Comparison of ENCODE assay signal across 33 mouse cellular contexts in genomic region chr7:117099041-117099440, GRCm38 (mm10).
"Had no signal": no experiment of that assay in that cellular context is flagged by ENCODE, and none has a peak within 500 bp of the region (broad histone marks: within the 10 kb centered on the region; RNA-seq: fewer than 3 reads in every experiment).

No protein-coding gene starts in this region.

- H3K27me3 ChIP-seq: heart, embryonic 12.5 days; heart, embryonic 13.5 days; heart, embryonic 15.5 days; hindbrain, embryonic 12.5 days; hindbrain, embryonic 13.5 days; hindbrain, embryonic 15.5 days; intestine, embryonic 15.5 days; kidney, embryonic 15.5 days had no signal

- H3K36me3 ChIP-seq: heart, embryonic 12.5 days; heart, embryonic 13.5 days; heart, embryonic 15.5 days; hindbrain, embryonic 10.5 days; hindbrain, embryonic 12.5 days; hindbrain, embryonic 13.5 days; hindbrain, embryonic 15.5 days; intestine, embryonic 15.5 days; kidney, embryonic 15.5 days had no signal

- H3K4me3 ChIP-seq: heart, embryonic 12.5 days; heart, embryonic 13.5 days; heart, embryonic 15.5 days; hindbrain, embryonic 10.5 days; hindbrain, embryonic 12.5 days; hindbrain, embryonic 13.5 days; hindbrain, embryonic 15.5 days; intestine, embryonic 15.5 days; kidney, embryonic 15.5 days; layer of hippocampus, adult 2 months; left cerebral cortex, adult 2 months had no signal

- DNase-seq: heart, postnatal 10 days; heart, postnatal 14 days; heart, postnatal 36 days; heart, postnatal 4 days; kidney, adult 11 months; kidney, adult 18-20 months; kidney, adult 2 months; kidney, adult 8-10 months; kidney, adult 9 months; kidney, postnatal 10 days; kidney, postnatal 14 days; kidney, postnatal 25 days; kidney, postnatal 36 days; kidney, postnatal 4 days; layer of hippocampus, adult 9-11 months; layer of hippocampus, postnatal 36 days had no signal

- H3K4me1 ChIP-seq: heart, embryonic 12.5 days; heart, embryonic 13.5 days; heart, embryonic 15.5 days; hindbrain, embryonic 10.5 days; hindbrain, embryonic 12.5 days; hindbrain, embryonic 13.5 days; hindbrain, embryonic 15.5 days; intestine, embryonic 15.5 days had no signal

- H3K9ac ChIP-seq: heart, embryonic 12.5 days; heart, embryonic 13.5 days; heart, embryonic 15.5 days; hindbrain, embryonic 12.5 days; hindbrain, embryonic 13.5 days; hindbrain, embryonic 14.5 days; hindbrain, embryonic 15.5 days; intestine, embryonic 15.5 days; kidney, embryonic 15.5 days had no signal

- H3K9me3 ChIP-seq: heart, embryonic 12.5 days; heart, embryonic 13.5 days; heart, embryonic 15.5 days; hindbrain, embryonic 10.5 days; hindbrain, embryonic 12.5 days; hindbrain, embryonic 13.5 days; hindbrain, embryonic 15.5 days; intestine, embryonic 15.5 days; kidney, embryonic 15.5 days had no signal

- H3K4me2 ChIP-seq: heart, embryonic 12.5 days; heart, embryonic 13.5 days; heart, embryonic 15.5 days; hindbrain, embryonic 12.5 days; hindbrain, embryonic 13.5 days; hindbrain, embryonic 14.5 days; hindbrain, embryonic 15.5 days; intestine, embryonic 15.5 days; kidney, embryonic 15.5 days had no signal

- H3K27ac ChIP-seq: heart, embryonic 13.5 days; heart, embryonic 15.5 days; hindbrain, embryonic 10.5 days; hindbrain, embryonic 12.5 days; hindbrain, embryonic 13.5 days; hindbrain, embryonic 14.5 days; hindbrain, embryonic 15.5 days; hindbrain, postnatal 0 days; intestine, embryonic 15.5 days; kidney, embryonic 15.5 days; kidney, postnatal 0 days; layer of hippocampus, adult 2 months; left cerebral cortex, adult 2 months had no signal

- ATAC-seq: hindbrain, embryonic 16.5 days; hindbrain, postnatal 0 days; intestine, embryonic 15.5 days; intestine, embryonic 16.5 days; intestine, postnatal 0 days had no signal
